In the genomic region with DNA sequence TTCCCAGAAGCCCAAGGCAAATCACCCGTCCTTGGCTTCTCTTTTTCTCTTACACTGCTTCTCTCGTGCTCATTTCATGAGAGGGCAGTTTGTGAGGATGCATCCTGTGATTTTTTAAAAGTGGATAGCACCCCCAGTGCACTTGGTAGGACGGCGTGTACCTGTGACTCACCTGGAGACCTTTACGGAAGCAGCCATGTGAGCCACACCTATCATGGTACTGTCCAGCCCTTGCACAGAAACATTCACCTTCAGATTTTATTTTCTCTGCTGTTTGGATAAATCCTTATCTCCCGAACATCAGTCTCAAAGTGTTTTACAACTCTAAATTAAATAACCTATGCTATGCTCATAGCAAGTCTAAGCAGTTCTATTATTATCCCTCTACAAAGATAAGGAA, we compare ENCODE assay signal across 18 mouse cellular contexts.
"Had no signal": no experiment of that assay in that cellular context is flagged by ENCODE, and none has a peak within 500 bp of the region (broad histone marks: within the 10 kb centered on the region; RNA-seq: fewer than 3 reads in every experiment).

No protein-coding gene starts in this region.

- H3K9me3 ChIP-seq: midbrain, embryonic 10.5 days; midbrain, embryonic 12.5 days; neural tube, embryonic 13.5 days; neural tube, embryonic 15.5 days had no signal

- ATAC-seq: midbrain, embryonic 16.5 days had no signal

- H3K27ac ChIP-seq: midbrain, embryonic 10.5 days; midbrain, embryonic 12.5 days; neural tube, embryonic 13.5 days; neural tube, embryonic 15.5 days had no signal

- H3K27me3 ChIP-seq: midbrain, embryonic 12.5 days; neural tube, embryonic 13.5 days; neural tube, embryonic 15.5 days had no signal

- H3K9ac ChIP-seq: lung, embryonic 14.5 days; midbrain, embryonic 12.5 days; neural tube, embryonic 13.5 days; neural tube, embryonic 15.5 days had no signal

- H3K4me3 ChIP-seq: midbrain, embryonic 10.5 days; midbrain, embryonic 12.5 days; myocyte; neural tube, embryonic 13.5 days; neural tube, embryonic 15.5 days had no signal

- H3K36me3 ChIP-seq: midbrain, embryonic 12.5 days; neural tube, embryonic 13.5 days; neural tube, embryonic 15.5 days had no signal

- H3K4me2 ChIP-seq: lung, embryonic 14.5 days; midbrain, embryonic 12.5 days; neural tube, embryonic 13.5 days; neural tube, embryonic 15.5 days had no signal

- DNase-seq: lung, embryonic 14.5 days; lung, postnatal 10 days; lung, postnatal 4 days; midbrain, embryonic 14.5 days; retina, postnatal 1 day; right cerebral cortex, adult 18-20 months; right cerebral cortex, postnatal 25 days; right cerebral cortex, postnatal 4 days; spleen, adult 18-20 months; thymus, adult 18-20 months; thymus, postnatal 14 days; thymus, postnatal 36 days had no signal
